Mouse (Mus musculus) brain, embryonic 18.5 days (tissue): Measurements from ENCODE around the gene Atp10a.

Experiments
- DNase-seq: peaks from one replicate; pipeline ENCODE4 v3.0.0-alpha.2; 2012; ENCODE audit warnings: low read depth, low spot score

Gene Atp10a

GRCm38 (mm10) chr7:58655866-58656265 is at the start of gene Atp10a:
TSS of gene Atp10a (plus strand) at chr7:58656166.
- no peak for DNase-seq

DNA sequence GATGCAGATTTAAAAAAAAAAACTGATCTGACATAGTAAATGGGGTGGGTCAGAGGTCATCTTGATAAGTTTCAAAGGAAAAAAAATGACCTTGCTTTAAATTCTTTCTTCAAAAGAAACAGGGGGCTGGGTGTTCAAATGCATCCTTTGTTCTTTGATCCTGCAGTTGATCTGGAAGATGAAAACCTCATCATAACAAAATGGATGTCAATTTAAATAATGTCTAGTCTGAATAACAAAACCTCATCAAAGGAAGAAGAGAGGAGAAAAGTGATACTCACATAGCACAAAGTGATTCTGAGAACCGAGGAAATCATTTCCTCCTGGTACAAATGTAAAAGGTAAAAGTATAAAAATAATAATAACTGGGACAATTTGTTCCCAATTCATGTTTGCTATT is 37.9 kb upstream of the Atp10a start:
- DNase-seq, result no peak

- DNase-seq, result no peak
Observed at GRCm38 (mm10) chr7:58626305-58627155, 29.4 kb upstream of the Atp10a start.

GRCm38 (mm10) chr7:58627381-58627780 is 28.6 kb upstream of the Atp10a start:
- DNase-seq, result no peak

DNA sequence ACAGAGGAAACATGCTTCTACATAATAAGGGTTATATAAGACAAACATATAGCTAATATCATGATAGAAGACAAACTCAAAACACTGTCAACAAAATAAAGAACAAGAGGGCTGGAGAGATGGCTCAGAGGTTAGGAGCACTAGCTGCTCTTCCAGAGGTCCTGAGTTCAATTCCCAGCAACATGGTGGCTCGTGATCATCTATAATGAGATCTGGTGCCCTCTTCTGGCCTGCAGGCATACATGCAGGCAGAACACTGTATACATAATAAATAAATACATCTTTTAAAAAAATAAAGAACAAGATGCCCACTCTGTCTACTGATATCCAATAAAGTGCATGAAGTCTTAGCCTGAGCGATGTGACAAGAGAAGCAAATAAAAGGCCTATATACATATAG is 26.7 kb upstream of the Atp10a start:
- no peak for DNase-seq

GRCm38 (mm10) chr7:58633683-58634082 is 22.3 kb upstream of the Atp10a start:
- no peak for DNase-seq

DNA sequence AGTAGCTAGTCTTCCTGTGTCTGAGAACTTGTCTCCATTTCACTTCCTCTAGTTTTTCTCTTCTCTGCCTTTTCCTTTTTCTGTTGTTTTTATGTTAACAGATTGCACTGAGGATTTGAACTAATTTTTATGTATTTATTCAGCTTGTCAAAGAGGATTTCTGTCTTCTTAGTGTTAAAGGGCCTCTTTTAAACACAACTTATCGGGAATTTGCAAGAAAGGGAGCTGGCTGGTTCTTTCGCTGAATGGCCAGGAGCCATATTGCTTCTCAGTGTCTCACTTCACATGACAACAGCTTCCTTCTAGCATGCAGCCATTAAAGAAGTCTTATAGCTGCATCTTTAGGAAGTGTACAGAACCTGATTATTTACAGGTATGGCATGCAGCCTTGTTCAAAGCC is 16.3 kb upstream of the Atp10a start:
- no peak for DNase-seq

GRCm38 (mm10) chr7:58640456-58640855 is 15.5 kb upstream of the Atp10a start:
- DNase-seq, result no peak

- no peak for DNase-seq
Observed at GRCm38 (mm10) chr7:58641916-58642315, 14.1 kb upstream of the Atp10a start.

DNA sequence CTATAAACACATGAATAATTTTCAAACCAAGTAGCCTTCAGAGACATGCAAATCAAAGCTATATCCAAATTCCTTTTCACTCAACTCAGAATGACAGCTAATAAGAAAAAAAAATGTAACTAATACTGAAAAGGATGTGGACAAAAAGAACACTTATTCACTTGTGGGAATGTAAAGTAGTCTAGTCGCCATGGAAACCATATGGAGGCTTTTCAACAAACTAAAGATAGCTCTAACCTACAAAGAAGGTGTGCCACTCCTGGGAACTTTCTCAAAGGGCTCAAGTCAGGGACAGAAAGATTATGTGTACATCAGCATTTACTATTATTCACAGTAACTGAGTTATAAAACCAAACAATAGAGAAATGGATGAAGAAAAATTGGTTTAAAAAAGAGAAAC is 8.6 kb upstream of the Atp10a start:
- DNase-seq, result no peak

DNA sequence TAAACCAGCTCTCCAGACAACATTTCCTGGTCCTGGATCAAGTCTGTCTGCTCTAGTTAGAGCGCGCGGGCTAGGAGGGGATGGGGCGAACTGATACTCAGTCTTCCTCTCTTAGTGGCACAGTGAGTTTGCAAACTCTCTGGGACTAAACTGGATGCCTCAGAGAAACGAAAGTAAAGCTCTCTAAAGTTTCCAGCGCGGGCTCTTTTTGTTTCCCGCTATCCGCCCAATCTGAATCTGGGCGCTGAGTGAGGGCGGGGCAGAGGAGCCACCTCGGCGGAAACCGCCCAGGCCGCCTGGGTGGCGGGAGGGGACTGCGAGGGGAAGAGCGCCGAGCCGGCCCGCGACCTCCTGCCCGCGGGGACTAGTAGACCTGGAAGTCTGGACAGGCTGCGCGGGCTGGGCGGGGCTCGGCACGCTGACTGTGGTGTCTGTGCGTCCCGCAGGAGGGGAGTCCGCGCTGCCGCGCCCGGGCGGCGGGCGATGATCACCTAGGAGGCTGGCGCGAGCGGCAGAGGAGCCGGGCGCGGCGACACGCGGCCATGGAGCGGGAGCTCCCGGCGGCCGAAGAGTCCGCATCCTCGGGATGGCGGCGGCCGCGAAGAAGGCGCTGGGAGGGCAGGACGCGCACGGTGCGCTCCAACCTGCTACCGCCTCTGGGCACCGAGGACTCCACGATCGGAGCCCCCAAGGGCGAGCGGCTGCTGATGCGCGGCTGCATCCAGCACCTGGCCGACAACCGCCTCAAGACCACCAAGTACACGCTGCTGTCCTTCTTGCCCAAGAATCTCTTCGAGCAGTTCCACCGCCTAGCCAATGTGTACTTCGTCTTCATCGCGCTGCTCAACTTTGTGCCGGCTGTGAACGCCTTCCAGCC is 2.2 kb downstream of the Atp10a start:
- DNase-seq, result no peak

- DNase-seq, result no peak
Observed at GRCm38 (mm10) chr7:58658790-58659405, 2.9 kb downstream of the Atp10a start.

DNA sequence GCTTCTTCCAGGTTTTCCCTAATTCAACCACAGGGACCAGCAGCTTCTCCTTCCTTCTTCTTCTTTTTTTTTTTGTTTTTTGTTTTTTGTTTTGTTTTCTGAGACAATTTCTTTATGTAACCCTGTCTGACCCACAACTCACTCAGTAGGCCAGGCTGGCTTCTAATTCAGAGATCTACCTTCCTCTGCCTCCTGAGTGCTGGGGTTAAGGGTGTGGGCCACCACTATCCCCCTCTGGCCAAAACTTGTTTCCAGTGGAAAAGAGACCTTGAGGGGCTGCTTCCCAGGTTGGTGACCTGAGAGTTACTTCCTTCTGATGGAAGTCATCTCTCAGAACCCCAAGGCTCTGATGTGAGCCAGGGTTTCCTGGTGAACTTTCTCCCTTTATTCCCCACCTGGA is 4.1 kb downstream of the Atp10a start:
- DNase-seq, result no peak

DNA sequence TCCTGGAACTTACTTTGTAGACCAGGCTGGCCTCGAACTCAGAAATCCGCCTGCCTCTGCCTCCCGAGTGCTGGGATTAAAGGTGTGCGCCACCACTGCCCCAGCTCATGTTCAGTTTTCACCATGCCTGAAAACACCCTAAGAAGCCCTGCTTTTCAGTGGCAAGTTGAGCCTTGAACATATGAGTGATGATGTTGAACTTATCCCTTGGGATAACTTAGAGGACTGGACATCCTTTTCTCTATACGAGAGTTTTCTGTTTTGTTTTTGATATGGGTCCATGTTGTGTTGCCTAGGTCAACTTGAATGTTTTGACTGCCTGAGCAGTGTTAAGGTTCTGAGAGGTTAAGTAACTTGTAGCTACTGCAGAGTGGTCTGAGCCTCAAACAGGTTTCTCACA is 4.7 kb downstream of the Atp10a start:
- no peak for DNase-seq

DNA sequence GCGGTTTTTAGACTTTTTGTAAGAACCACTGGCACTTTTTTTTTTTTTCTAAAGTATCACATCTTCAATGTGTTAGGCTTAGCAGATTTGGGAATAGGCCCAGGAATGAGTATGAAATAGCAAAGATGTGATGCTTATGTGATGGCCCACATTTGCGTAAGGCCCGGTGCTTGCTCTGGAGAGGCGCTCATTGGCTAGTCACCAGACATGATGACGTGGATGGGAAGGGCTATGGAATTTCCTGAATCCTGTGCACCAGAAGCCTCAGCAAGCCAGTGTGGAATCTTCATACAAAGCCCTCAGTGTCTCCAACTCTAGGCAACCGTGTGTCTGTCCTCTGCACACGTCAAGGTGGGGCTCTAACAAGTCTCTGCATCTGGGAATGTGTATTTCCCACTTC is 5.1 kb downstream of the Atp10a start:
- no peak for DNase-seq

GRCm38 (mm10) chr7:58668617-58669016 is 12.7 kb downstream of the Atp10a start:
- no peak for DNase-seq

DNA sequence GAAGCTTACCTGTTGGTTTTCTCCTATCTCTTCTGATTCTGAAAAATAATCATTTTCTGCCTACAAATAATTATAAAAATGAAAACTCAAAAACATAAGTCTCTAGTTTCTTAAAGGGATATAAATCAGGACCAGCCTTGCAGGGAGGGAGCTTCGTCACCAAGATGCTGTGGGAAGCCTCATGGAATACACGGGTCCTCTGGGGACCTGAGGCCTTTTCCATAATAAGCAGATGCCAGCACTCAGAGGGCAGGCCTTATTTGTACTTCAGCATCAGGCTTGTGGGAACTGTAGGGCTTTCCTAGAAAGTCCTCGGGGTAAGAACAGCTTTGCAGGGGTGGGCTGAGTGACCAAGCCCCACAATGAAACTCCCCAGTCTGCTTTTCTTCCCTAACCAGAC is 20.1 kb downstream of the Atp10a start:
- DNase-seq, result no peak

DNA sequence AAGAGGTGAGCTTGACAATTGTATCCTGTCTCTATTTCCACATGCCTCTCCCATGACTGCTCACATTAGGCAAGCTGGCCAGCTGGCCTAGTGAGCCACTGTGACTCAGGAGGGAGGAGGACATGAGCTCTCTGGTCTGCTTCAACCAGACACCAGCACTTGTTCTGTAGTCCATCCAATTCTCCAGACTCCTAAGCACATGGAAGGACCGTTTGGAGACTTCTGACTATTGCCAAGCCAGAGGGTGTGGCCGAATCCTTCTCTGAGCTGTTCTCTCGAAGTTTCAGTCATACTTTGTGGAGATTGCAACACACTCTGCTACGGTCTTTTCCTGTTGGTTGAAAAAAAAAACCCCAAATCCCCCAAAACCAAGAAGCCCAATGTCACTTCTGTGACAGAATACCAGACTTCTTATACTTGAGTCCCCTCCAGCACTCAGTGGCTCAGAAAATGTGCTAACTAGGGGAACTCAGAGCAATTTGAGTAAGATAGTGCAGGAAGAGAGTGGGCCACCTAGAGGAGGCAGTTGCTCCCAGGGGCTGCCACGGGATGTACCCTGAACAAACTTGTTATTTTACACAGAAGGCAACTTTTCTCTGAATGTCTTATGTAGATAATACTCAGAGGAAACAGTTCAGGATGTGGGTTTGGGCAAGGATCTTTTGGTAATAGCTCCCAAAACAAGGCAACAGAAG is 21.3 kb downstream of the Atp10a start:
- DNase-seq, result no peak

- no peak for DNase-seq
Observed at GRCm38 (mm10) chr7:58685967-58686366, 30.0 kb downstream of the Atp10a start.

- DNase-seq, result no peak
Observed at GRCm38 (mm10) chr7:58686573-58686972, 30.6 kb downstream of the Atp10a start.

GRCm38 (mm10) chr7:58686997-58687396 is 31.0 kb downstream of the Atp10a start:
- DNase-seq, result no peak
